Mouse (Mus musculus) kidney, embryonic 16.5 days (tissue): ENCODE results near the gene Gm20388. TPM values are rescaled to one million over a fixed set of nuclear protein-coding genes. Genes with fewer than 3 reads are reported as not detected.

Experiments used
- ATAC-seq: fragments of 200-750 bp; cut with Nextera tagmentation; 2 replicates; pipeline ENCODE4 v1.8.0; 2017; ENCODE audit warnings: moderate TSS enrichment; ENCODE audit not compliant: low FRiP score, low TSS enrichment
- H3K27ac ChIP-seq: fragments of 300-500 bp; sonication (generic); 2 replicates; pipeline ENCODE4 v1.5.1; 2014; ENCODE audit warnings: low read length
- H3K27me3 ChIP-seq: fragments of 300-500 bp; sonication (generic); 2 replicates; pipeline ENCODE4 v1.6.1; 2014; ENCODE audit warnings: low read length, control low read depth, mixed read lengths; ENCODE audit not compliant: insufficient read depth
- H3K36me3 ChIP-seq: fragments of 300-500 bp; sonication (generic); 2 replicates; pipeline ENCODE4 v1.6.1; 2014; ENCODE audit warnings: low read length, control low read depth, mixed read lengths; ENCODE audit not compliant: insufficient read depth
- H3K4me1 ChIP-seq: fragments of 300-500 bp; sonication (generic); 2 replicates; pipeline ENCODE4 v1.6.1; 2014; ENCODE audit warnings: low read length, control low read depth, mixed read lengths; ENCODE audit not compliant: insufficient read depth
- H3K4me2 ChIP-seq: fragments of 300-500 bp; sonication (generic); replicated peaks from 2 replicates; pipeline ENCODE4 v1.6.1; 2014; ENCODE audit warnings: low read depth, low read length
- H3K4me3 ChIP-seq: fragments of 300-500 bp; sonication (generic); 2 replicates; pipeline ENCODE4 v1.5.1; 2014; ENCODE audit warnings: mild to moderate bottlenecking, low read length
- H3K9ac ChIP-seq: fragments of 300-500 bp; sonication (generic); replicated peaks from 2 replicates; pipeline ENCODE4 v1.6.1; 2014; ENCODE audit warnings: low read length
- H3K9me3 ChIP-seq: fragments of 300-500 bp; sonication (generic); 2 replicates; pipeline ENCODE4 v1.6.1; 2016; ENCODE audit warnings: low read length, control low read depth
- WGBS: fragments of 180-500 bp; shearing (Covaris S2); extraction: QIAGEN DNeasy Blood & Tissue Kit; methylation state at CpG from one replicate; pipeline ENCODE4 v1.1.7; 2014; 5-methylcytosine and 5-hydroxymethylcytosine counted together
- polyA plus RNA-seq: library from polyadenylated mRNA; unstranded; fragments of >200 nt; fragmentation: Nextera tagmentation; extraction: Ambion mirVana; gene quantifications from 2 replicates; pipeline ENCODE4 v1.2.1, GENCODE M21; 2015

The Gm20388 gene
- polyA plus RNA-seq, 1 experiment from 2014 or later: 7.7 TPM

DNA sequence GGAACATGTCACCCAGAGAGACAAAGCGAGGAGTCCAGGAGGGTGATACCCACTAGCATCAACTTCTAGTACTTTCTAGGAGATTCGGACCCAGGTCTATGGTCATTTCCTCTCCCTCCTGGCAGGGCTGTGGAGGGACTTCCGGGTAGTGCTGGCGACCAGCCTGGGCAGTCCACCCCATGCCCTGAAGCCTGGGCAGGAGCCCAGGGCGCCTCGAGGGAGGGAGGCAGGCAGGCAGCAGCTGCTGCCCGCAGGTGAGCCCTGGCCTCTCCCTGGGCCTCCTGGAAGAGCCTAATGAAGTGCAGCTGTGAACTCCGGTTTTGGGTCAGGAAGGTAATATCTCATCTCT, 505.5 kb downstream of the Gm20388 start:
- peaks cover 52% of the 10 kb centered on the region for H3K4me1 ChIP-seq
- peak overlapping the region; percentile 49 for H3K9ac ChIP-seq
- WGBS: 20% methylated on average over 8 of the region's 8 CpGs
- ATAC-seq: peak; percentile 36
- H3K9me3 ChIP-seq: no peaks in the 10 kb centered on the region
- peak overlapping the region; percentile 43 for H3K4me2 ChIP-seq
- no peaks in the 10 kb centered on the region for H3K27me3 ChIP-seq
- no peaks in the 10 kb centered on the region for H3K36me3 ChIP-seq
- peak overlapping the region; percentile 91 for H3K27ac ChIP-seq
- H3K4me3 ChIP-seq: no peak overlapping the region

DNA sequence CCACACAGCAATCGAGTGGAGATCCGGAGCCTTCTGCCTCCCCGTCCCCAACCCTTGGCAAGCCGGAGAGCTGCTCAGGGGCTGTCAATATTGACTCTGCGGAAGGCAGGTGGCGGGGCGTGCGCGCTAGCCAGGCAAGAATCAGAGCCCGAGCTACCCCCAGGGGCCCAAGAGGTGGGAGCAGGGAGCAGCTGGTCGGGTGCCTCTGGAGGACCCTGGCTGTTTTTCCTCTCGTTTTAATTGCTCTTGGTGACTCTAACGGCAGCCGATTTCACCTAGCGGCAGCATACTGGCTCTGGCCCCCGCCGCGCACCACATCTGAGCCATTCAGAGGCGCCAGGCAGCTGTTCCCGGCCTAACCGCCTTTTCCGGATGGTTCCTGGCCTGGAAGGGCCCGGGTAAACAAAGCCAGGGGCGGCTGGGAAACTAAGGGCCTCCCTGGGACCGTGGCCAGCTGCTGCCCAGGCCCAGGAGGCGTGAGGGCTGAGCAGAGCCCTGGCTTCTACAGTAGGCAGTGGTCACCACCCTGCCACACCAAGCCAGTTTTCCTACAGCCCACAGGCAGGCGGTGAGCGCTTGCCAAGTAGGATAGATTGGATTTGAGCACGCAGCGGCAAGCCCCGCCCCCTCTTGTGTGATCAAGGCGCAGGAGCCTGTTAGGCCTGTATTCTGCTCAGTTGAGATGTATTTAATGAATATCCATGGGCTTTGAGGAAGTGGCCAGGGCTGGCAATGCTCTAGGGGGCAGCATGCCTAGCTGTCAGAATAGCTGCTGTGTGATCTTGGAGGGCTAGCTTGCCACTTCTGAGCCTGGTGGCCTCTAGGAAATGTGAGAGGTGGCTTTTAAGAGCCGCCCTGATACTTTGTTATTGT, 506.1 kb downstream of the Gm20388 start:
- no peaks in the 10 kb centered on the region for H3K27me3 ChIP-seq
- H3K4me3 ChIP-seq: no peak overlapping the region
- H3K27ac ChIP-seq: peak overlapping the region; percentile 91
- H3K36me3 ChIP-seq: no peaks in the 10 kb centered on the region
- H3K4me1 ChIP-seq: peaks cover 57% of the 10 kb centered on the region
- 5% methylated on average over 33 of the region's 33 CpGs for WGBS
- no peaks in the 10 kb centered on the region for H3K9me3 ChIP-seq
- H3K4me2 ChIP-seq: peak overlapping the region; percentile 43
- peak; percentile 81 for ATAC-seq
- H3K9ac ChIP-seq: peak overlapping the region; percentile 49

DNA sequence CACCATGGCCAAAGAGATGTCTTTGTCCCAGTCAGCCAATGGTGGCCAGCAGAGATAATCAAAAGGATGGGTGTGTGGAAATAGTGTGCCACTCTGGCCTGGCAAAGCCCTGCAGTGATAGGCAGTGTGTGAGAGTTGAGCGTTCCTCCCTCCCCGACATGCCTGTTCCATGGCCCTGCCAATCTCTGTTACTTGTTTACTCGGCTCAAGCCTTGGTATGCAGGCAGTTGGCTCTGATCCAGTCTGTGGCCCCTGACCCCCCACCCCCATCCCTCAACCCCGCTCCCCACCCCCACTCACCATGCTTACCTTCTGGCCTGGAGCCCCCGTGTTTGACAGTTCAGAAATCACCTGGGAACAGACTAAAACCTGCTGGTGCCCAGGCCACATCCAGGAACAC, 507.5 kb downstream of the Gm20388 start:
- H3K9me3 ChIP-seq: no peaks in the 10 kb centered on the region
- H3K4me1 ChIP-seq: peaks cover 70% of the 10 kb centered on the region
- H3K27ac ChIP-seq: 0 out of 2 replicates have a peak overlapping the region, but pooled peaks have one; percentile 25
- no peaks in the 10 kb centered on the region for H3K27me3 ChIP-seq
- H3K9ac ChIP-seq: 0 out of 2 replicates have a peak overlapping the region, but pooled peaks have one; percentile 22
- no peaks in the 10 kb centered on the region for H3K36me3 ChIP-seq
- no peak overlapping the region for H3K4me2 ChIP-seq
- H3K4me3 ChIP-seq: no peak overlapping the region
- ATAC-seq: no peak
- 45% methylated on average over 5 of the region's 5 CpGs for WGBS

DNA sequence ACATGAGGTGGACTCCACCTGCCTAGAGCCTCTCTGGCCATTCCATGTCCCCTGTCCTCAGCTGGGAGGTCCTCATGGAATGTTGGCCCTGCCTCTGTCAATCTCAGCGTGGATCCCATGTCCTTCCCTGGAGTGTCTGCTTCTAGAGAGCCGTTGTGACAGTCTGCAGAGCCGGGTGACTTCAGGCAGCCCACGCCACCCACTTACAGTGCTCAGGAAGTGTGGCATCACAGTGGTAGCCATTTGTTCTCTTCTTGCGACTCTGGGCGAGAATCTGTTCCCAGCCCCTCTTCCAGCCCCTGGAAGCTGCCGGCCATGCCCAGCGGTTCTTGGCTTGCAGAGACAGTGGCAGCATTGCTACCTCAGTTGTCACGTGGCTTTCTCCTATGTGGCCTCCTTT, 509.0 kb downstream of the Gm20388 start:
- no peak overlapping the region for H3K4me2 ChIP-seq
- H3K27ac ChIP-seq: no peak overlapping the region
- peaks cover 85% of the 10 kb centered on the region for H3K4me1 ChIP-seq
- no peak for ATAC-seq
- H3K4me3 ChIP-seq: no peak overlapping the region
- no peaks in the 10 kb centered on the region for H3K9me3 ChIP-seq
- no peak overlapping the region for H3K9ac ChIP-seq
- WGBS: 79% methylated on average over 9 of the region's 9 CpGs
- no peaks in the 10 kb centered on the region for H3K36me3 ChIP-seq
- H3K27me3 ChIP-seq: no peaks in the 10 kb centered on the region

DNA sequence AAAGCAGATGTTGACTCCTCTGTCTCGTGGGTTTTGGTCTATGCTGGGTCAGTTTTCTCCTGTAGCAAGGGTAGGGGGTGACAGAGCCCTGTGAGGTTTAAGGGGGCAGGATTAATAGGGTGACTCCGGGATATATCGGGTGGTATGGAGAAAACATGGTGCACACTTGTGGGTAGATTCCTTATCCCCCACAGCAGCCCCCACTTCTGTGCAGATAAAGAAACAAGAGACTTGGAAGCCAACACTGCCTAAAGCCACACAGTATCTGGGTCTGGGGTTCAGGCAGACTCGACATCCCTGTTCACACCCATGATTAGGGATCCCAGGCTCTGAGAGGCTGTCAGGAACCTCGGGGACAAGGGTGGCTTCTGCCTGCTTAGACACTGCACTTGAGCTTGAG, 509.6 kb downstream of the Gm20388 start:
- 83% methylated on average over 5 of the region's 5 CpGs for WGBS
- H3K27ac ChIP-seq: no peak overlapping the region
- no peaks in the 10 kb centered on the region for H3K9me3 ChIP-seq
- no peaks in the 10 kb centered on the region for H3K36me3 ChIP-seq
- no peak overlapping the region for H3K9ac ChIP-seq
- peaks cover 90% of the 10 kb centered on the region for H3K4me1 ChIP-seq
- H3K27me3 ChIP-seq: no peaks in the 10 kb centered on the region
- no peak for ATAC-seq
- no peak overlapping the region for H3K4me2 ChIP-seq
- no peak overlapping the region for H3K4me3 ChIP-seq

DNA sequence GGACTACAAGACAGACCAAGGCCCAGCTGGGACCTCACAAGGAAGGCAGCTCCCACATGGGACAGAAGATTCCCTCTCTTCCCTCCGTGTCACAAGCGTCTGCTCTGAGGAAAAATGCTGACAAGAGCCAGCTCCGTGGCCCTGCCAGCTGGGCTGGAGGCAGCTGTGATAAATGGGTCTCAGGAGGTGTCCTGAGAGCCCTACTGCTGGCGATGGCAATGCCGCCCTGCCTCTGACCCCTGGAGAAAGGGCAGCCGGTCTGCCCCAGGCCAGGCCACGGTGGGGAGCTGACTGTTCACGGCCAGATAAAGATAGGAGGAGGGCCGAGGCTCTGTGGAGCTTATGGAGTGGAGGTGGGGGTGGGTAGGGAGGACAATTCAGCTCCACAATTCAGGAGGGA, 511.0 kb downstream of the Gm20388 start:
- WGBS: 14% methylated on average over 9 of the region's 9 CpGs
- Histone ChIP-seq H3K9ac (no peak overlapping the region), H3K27ac (peak overlapping the region; percentile 51), H3K36me3 (no peaks in the 10 kb centered on the region), H3K4me3 (no peak overlapping the region), H3K9me3 (no peaks in the 10 kb centered on the region), H3K4me2 (no peak overlapping the region), H3K27me3 (no peaks in the 10 kb centered on the region), H3K4me1 (peaks cover 92% of the 10 kb centered on the region)
- ATAC-seq: no peak

DNA sequence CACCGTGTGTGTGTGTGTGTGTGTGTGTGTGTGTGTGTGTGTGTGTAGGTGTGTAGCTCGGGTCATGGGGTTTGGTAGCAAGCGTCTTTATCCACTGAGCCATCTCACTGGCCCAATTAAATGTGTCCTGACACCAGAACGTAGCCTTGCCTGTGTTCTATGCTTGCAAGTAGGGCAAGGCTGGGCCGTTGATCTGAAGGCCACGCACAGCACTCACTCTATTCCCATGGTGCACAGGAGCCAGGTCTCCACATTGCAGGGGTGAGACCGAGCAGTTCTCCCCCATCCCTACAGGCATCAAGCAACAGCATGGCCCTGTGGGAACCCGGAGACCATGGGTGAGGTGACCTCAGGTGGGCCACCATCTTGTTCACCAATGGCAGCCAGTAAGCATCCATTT, 511.6 kb downstream of the Gm20388 start:
- ATAC-seq: no peak
- no peaks in the 10 kb centered on the region for H3K27me3 ChIP-seq
- H3K36me3 ChIP-seq: no peaks in the 10 kb centered on the region
- peaks cover 92% of the 10 kb centered on the region for H3K4me1 ChIP-seq
- no peak overlapping the region for H3K9ac ChIP-seq
- no peak overlapping the region for H3K4me3 ChIP-seq
- no peaks in the 10 kb centered on the region for H3K9me3 ChIP-seq
- H3K27ac ChIP-seq: no peak overlapping the region
- no peak overlapping the region for H3K4me2 ChIP-seq
- WGBS: 83% methylated on average over 8 of the region's 8 CpGs

DNA sequence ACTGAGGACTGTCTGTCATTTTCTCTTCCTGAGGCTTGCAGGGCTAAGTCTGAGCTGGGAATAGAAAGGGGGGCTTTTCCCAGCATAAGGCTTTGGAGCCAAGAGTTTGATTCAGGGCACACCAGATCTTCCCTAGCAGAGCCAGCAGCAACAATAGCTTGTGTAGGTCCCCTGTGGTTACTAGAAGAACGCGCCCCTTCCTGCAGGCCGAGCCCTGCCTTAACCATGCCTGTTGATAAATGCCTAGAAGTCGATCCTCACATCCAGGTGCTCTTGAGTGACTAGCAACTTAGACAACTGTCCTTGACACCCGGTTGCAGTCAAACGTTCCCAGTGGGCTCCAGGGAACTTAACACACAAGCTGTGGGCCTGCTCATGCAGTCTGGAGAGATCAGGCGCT, 512.9 kb downstream of the Gm20388 start:
- Histone ChIP-seq H3K27me3 (no peaks in the 10 kb centered on the region), H3K36me3 (no peaks in the 10 kb centered on the region), H3K9ac (no peak overlapping the region), H3K4me3 (no peak overlapping the region), H3K9me3 (no peaks in the 10 kb centered on the region), H3K27ac (no peak overlapping the region), H3K4me2 (no peak overlapping the region), H3K4me1 (peaks cover 82% of the 10 kb centered on the region)
- WGBS: 60% methylated on average over 7 of the region's 7 CpGs
- no peak for ATAC-seq

DNA sequence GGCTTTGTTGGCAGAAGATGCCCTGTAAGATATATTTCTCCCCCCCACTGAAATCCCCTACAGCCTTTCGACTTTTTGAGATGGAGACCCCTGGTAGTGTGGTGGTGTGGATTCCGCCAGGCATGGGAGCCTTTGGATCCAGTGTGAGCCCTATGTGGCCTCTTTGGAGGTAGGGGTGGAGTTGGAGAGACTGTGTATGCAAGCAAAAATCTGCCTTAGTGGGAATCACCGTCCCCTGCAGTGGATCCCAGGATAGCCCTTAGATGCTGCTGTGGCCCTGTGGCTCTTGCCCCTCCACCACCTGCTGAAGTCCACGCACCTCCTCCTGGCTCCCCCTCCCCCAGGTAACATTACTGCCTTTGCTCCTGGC, 514.2 kb downstream of the Gm20388 start:
- no peak overlapping the region for H3K4me3 ChIP-seq
- ATAC-seq: no peak
- H3K36me3 ChIP-seq: no peaks in the 10 kb centered on the region
- no peak overlapping the region for H3K4me2 ChIP-seq
- peak overlapping the region; percentile 77 for H3K27ac ChIP-seq
- H3K9me3 ChIP-seq: no peaks in the 10 kb centered on the region
- H3K27me3 ChIP-seq: no peaks in the 10 kb centered on the region
- H3K9ac ChIP-seq: no peak overlapping the region; the same call in 1 of the 2 replicates
- WGBS: 29% methylated on average over 4 of the region's 4 CpGs
- peaks cover 75% of the 10 kb centered on the region for H3K4me1 ChIP-seq

DNA sequence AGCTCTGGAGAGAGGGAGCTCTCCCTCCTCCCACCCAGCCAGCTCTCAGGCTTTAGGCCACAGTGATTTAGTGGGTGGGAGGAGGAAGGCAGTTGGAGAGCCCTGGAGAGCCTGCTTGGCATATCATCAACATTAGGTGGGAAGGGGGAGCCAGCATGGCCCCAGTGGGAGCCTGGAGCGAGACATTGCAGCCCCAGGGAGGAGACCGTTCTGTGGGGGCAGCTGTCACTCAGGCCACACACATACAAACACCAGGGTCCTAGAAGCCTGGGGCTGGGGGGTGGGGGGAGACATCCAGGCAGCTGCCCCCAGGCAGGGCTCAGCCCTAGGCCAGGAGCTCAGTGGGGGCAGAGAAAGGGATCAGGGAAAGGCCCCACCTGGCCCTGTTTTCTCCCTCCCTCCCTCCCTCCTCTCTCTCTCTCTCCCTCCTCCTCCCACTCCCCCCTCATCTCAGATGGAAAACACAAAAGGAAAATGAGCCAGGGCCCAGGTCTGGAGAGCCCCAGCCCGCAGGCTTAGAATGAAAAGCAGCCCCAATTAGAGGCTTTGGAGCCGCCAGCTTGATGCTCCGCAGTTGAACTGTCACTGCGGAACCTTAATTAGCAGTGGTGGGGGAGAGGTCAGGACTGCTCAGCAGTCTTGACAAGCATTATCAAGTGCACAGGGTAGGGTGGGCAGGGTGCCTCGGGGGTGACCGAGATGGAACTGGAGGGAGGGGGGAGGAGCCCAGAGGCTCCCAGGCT, 514.7 kb downstream of the Gm20388 start:
- Histone ChIP-seq H3K4me1 (peaks cover 69% of the 10 kb centered on the region), H3K27me3 (no peaks in the 10 kb centered on the region), H3K4me2 (peak overlapping the region; percentile 22; the same call in 1 of the 2 replicates), H3K4me3 (no peak overlapping the region), H3K36me3 (no peaks in the 10 kb centered on the region), H3K27ac (peak overlapping the region; percentile 77), H3K9ac (no peak overlapping the region), H3K9me3 (no peaks in the 10 kb centered on the region)
- ATAC-seq: peak; percentile 79
- 10% methylated on average over 8 of the region's 8 CpGs for WGBS
